Mouse (Mus musculus) frontal cortex, adult (tissue): ENCODE data around the gene Sgo2a.
"Not testable (repeated sequence)": the region's sequence is repeated elsewhere in the genome, so short reads cannot be mapped to it uniquely, and the experiment has no call there.

Experiments
- ATAC-seq: cut with Nextera tagmentation; 2 replicates; pipeline ENCODE4 v1.9.2; 2017; ENCODE audit warnings: mild to moderate bottlenecking, moderate library complexity, mixed read lengths; ENCODE audit not compliant: low TSS enrichment

Sgo2a gene

DNA sequence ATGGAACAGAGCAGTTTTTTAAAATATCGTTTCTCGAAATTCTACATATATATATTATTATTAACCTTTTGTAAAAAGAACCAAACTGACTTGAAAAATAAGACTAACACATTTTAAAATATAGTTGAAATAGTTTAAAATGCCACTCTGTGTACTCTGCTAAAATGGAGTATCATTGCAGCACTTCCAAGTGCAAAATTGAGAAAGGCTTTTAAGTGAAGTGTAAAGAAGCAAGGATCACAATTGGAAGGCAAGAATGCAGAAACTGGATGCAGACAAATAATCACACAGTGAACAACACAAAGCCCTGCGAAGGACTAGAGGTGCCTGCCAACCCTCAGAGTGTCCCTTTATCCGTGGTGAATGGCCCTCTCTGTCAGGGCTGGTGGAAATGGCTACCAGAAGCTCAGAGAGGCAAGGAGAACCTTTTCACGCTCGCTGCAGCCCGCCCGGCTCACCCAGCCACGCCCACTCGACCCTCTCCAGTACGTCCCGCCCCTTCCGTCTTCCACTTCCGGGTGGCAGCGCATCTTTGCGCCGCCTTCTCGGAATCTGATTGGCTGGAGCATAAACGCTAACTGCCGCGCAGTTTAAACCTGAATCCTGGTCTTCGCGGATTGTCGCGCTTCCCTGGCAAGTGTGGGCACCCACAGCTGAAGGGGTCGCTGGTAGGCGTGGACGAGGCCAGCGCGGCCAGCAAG is at the start of gene Sgo2a:
TSS of gene Sgo2a (plus strand) at position 540 of the 701 bp plus-strand sequence.
- peak; percentile 100 for ATAC-seq

DNA sequence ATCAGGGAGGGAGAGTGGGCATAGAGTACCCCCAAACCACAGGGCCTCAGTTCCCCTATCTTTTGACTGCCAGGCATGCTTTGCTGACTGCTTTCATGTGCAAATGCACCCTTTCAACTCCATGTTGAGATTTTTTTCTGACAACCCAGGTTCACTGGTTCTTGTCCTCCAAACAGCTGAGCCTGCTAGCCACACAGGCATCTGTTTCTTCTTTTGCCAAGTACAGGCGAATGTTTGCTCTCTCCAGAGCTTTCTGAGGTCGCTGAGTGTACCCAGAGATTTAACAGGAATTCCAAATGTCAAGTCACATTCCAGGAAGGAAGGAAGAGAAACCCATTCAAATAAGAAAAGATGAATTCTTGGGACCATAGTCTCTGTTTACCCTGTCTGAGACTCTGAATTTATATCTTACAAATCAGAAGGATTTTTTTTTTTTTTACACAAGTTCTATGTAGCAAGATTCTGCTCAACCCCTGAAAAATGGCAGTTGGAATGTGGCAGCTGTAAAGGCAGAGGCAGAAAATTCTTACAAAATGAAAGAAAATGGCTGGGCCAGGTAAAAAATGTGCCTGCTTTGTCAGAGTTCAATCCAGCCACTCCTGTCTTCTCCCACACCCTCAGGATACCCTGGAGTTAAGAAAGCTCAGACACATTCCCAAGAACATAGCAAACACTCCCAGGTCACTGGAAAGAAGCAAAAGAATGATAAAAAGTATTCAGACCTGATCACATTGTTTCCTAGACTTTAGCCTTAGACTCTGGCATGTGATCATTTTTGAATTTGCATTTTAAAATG is 48.0 kb upstream of the Sgo2a start:
- ATAC-seq, result no peak

GRCm38 (mm10) chr1:57949195-57949594 is 46.6 kb upstream of the Sgo2a start:
- ATAC-seq, result peak; percentile 67; the same call in 1 of the 2 replicates

- no peak for ATAC-seq
Measured at GRCm38 (mm10) chr1:57949716-57950115, 46.1 kb upstream of the Sgo2a start.

- ATAC-seq, result no peak
Measured at GRCm38 (mm10) chr1:57952509-57952908, 43.3 kb upstream of the Sgo2a start.

- no peak for ATAC-seq
Measured at GRCm38 (mm10) chr1:57953586-57954375, 42.0 kb upstream of the Sgo2a start.

- no peak for ATAC-seq
Measured at GRCm38 (mm10) chr1:57954376-57954765, 41.4 kb upstream of the Sgo2a start.

GRCm38 (mm10) chr1:57955774-57956173 is 40.0 kb upstream of the Sgo2a start:
- no peak for ATAC-seq

DNA sequence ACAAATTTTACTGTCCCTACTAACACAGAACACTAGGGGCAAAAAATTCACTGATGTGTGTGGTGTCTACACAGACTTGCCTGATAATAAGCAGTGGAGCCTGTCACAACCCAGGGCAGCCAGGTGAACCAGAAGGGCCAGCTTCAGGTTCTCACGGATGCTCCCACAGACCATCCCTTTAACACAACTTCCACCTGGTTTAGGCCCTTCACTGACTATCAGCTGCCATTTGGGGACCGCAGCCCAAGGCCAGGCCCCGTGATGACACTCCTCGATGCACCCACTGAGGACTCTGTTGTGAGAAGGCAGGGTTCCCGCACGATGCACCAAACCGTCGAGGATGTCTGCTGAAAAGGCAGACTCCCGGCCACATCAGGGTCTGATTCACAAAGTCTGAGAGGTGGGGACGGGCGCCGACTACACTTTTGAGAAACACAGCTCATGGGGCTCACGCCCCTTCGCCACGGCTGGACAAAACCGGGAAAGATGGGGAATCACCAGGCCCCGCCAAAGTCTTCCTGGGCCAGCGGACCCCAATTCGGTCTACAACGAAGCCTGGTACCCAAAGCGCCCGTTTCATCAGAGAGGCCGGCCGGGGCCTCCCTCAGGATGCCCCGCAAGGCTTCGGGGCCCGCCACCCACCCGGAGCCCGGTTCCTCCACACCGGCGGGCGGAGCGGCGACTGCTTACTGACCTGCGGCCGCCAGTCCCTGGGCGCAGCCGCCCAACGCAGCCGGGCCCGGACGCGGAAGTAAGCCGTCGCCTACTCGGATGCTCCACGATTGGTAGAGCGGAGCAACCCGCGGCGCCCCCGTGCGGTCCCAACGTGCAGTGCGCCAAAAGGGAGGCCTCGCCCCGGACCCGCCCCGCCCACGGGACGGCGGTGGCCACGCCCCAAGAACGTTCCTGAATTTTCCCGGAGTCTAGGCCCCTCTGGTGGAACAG is 26.2 kb upstream of the Sgo2a start:
- peak; percentile 99 for ATAC-seq

DNA sequence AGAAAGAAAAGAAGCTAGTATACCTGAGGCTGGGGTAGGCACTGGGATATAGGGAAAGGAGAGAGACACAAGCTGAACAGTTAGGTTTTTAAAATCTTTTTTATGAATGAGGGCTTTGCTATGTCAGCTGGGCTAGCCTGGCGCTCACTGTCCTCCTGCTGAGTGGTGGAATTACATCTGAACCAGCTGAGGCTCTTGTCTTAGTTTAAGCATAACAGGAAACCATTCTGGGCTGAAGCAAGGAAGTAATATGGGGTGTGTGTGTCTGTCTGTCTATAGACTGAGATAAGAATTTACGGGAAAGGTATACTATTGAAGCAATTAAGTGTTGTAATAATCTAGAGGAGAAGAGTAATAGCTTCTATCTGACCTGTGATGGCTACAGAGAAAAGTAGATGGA is 24.2 kb upstream of the Sgo2a start:
- no peak for ATAC-seq

GRCm38 (mm10) chr1:57976860-57977259 is 18.9 kb upstream of the Sgo2a start:
- ATAC-seq, result no peak

- no peak for ATAC-seq
Measured at GRCm38 (mm10) chr1:57989052-57989600, 6.6 kb upstream of the Sgo2a start.

- no peak for ATAC-seq
Measured at GRCm38 (mm10) chr1:57991277-57991676, 4.5 kb upstream of the Sgo2a start.

DNA sequence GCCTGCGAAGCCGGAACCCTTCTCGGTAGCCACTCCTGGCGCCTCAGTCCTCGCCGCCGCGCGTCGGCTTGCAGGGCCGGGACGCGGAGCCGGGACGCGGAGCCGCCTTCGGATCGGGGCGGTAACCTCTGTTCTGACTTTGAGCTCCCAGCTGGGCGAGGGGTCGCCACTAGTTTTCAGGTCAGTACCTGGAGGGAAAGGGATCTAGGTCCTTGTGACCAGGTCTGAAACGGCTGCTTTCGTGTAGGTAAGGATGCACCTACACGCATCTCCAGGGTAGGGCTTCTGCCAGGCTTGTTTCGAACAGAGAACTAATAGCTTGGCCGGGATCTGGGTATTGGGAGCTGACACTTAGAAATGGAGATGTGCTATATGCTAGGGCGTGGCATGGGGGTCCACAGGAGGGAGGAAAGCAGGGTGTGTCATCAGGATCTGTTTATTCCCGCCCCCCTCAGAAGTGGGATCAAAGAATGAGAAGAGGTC is 403 bp downstream of the Sgo2a start:
- ATAC-seq, result peak; percentile 67

GRCm38 (mm10) chr1:57998146-57998545 is 2.4 kb downstream of the Sgo2a start:
- ATAC-seq, result no peak

- ATAC-seq, result not testable (repeated sequence)
Measured at GRCm38 (mm10) chr1:58006388-58006787, 10.6 kb downstream of the Sgo2a start.

DNA sequence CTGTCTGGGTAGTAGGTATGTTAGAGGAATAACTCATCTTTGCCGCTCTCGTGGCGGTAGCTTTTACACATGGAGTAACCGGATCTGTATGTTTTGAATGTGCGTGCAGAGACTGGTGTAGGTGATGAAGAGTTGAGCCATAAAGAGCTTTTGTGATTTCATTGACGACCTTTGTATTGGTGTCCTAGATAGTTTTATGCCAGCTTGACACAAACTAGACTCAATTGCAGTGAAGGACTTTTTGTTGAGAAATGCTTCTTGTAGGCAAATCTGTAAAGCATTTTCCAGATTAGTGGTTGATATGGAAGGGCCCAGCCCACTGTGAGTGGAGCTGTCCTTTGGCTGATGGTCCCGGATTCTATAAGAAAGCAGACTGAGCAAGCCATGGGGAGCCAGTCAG is 23.1 kb downstream of the Sgo2a start, which contains the start of gene Kctd18:
TSS of gene Kctd18 (minus strand) at position 101 of the 400 bp plus-strand sequence.
- ATAC-seq, result no peak

DNA sequence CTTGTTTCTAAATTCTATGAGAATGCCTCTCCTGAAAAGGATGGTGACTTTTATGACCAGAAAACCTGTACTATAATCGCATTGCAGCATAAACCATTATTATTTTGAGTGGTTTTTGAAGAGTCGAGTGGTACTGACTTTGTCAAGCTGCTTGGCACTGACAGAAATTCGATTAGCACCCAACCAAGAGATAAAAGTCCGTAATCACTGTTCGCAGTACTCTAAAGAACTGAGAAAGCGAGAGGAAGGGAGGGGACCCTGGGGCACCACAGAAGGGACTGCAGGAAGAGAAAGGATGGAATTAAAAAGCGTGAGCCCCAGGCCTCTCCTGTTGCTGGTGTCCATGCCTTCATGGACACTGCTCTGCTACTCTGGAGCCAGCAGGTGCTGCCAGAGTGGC is 31.9 kb downstream of the Sgo2a start:
- ATAC-seq, result no peak

DNA sequence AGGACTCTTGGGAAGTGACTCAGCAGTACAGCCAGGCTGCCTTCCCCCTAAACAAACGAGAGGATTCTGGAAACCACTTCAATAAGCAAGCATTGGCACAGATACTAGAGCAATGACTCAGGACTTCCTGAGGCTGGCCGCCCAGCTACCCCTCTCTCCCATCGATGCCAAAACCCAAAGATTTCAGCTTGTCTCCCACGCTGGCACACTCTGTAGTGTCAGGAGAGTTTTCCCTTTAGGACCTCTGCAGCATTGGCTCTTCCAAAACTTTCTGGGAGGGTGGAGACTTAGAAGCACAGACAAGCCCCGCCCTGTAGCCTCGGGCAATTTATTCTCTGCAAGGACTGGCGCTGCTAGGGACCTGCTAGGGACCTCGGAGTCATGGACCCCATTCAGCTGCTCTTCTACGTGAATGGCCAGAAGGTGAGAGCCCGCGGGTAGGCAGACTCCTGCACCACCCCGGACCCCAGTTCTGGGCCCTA is 33.9 kb downstream of the Sgo2a start, which contains the start of gene Aox1:
TSS of gene Aox1 (plus strand) at position 296 of the 482 bp plus-strand sequence.
- peak; percentile 79 for ATAC-seq

DNA sequence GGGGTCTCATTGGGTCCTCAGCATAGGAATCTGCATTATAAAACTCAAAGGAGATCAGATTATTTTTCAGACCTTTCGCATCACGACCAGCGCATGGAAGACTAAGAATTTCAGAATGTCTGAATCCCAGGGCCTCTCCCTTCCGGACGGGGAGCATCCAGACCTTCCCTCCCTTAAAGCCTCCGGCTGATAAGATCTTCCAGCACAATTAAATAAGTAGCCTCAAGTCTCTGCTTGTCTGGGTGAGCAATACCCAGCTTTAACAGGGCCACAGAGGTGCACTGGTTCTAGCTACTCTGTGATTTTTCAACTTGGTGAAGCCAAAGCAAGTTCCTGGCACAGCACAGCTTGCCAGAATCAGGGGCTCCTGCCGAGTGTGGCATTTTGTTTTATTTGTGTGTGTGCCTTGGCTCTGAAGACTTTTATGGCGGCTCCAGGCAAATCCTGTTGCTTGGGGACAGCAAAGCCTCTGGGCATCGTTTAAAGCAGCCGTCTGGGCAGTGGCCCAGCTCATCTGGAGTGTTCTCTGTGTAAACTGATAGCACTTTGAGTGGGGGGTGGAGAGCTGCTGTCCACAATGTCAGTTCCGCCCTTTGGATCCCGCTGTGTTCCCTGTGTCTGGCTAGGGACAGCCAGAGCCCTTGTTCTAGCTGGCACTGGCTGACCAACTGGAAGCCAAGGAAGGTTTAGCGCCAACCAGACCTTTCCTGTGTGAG is 34.5 kb downstream of the Sgo2a start:
- peak; percentile 41 for ATAC-seq
